Comparison of ENCODE assay signal across 8 mouse cellular contexts in genomic region chr17:47386649-47387048, GRCm38 (mm10). TPM values are rescaled to one million over a fixed set of nuclear protein-coding genes. Genes with fewer than 3 reads are reported as not detected.
A peak's percentile ranks its signal among the peaks of the same experiment; 100 is the strongest.
DNase-seq lines count a peak whose midpoint lies in the region; ATAC-seq and TF ChIP-seq lines count a peak whose summit lies in the region.

No protein-coding gene starts in this region.

- 0 out of 2 replicates have a peak, but pooled peaks cover 3% of the 10 kb centered on the region for H3K4me1 ChIP-seq in forebrain, embryonic 11.5 days (replicated peaks; ENCODE audit: control insufficient read depth, insufficient read depth, low read length)
- peaks cover 23% of the 10 kb centered on the region for H3K4me1 ChIP-seq in forebrain, embryonic 10.5 days
- H3K4me1 ChIP-seq in midbrain, embryonic 10.5 days: peaks cover 18% of the 10 kb centered on the region
- peaks cover 4% of the 10 kb centered on the region; the same call in 1 of the 2 replicates for H3K4me1 ChIP-seq in midbrain, embryonic 15.5 days
- peaks cover 8% of the 10 kb centered on the region for H3K4me1 ChIP-seq in limb, embryonic 10.5 days
- no peaks in the 10 kb centered on the region for H3K4me1 ChIP-seq in small intestine, adult 2 months (ENCODE audit: control insufficient read depth, insufficient read depth, insufficient read length, low read length)

- no peak overlapping the region for H3K27ac ChIP-seq in forebrain, embryonic 11.5 days (ENCODE audit: low read depth, low read length)
- H3K27ac ChIP-seq in forebrain, embryonic 10.5 days: no peak overlapping the region
- no peak overlapping the region for H3K27ac ChIP-seq in midbrain, embryonic 10.5 days (replicated peaks)
- no peak overlapping the region for H3K27ac ChIP-seq in midbrain, embryonic 15.5 days
- H3K27ac ChIP-seq in limb, embryonic 10.5 days: no peak overlapping the region
- no peak overlapping the region for H3K27ac ChIP-seq in small intestine, adult 2 months (ENCODE audit: insufficient read depth, low read depth, low read length)

- H3K36me3 ChIP-seq in forebrain, embryonic 11.5 days (ENCODE audit: control insufficient read depth, insufficient read depth, low read length): no peaks in the 10 kb centered on the region
- peaks cover 7% of the 10 kb centered on the region; the same call in 1 of the 2 replicates for H3K36me3 ChIP-seq in forebrain, embryonic 10.5 days (replicated peaks)
- peaks cover 11% of the 10 kb centered on the region for H3K36me3 ChIP-seq in midbrain, embryonic 10.5 days
- H3K36me3 ChIP-seq in midbrain, embryonic 15.5 days (replicated peaks): no peaks in the 10 kb centered on the region
- H3K36me3 ChIP-seq in limb, embryonic 10.5 days: peaks cover 12% of the 10 kb centered on the region
- no peaks in the 10 kb centered on the region for H3K36me3 ChIP-seq in small intestine, adult 2 months (ENCODE audit: control insufficient read depth, insufficient read depth, low read length)

- no peak for ATAC-seq in forebrain, embryonic 11.5 days (replicated peaks; ENCODE audit: low FRiP score)
- ATAC-seq in midbrain, embryonic 15.5 days (replicated peaks): no peak

- no peak overlapping the region for H3K4me3 ChIP-seq in forebrain, embryonic 11.5 days (ENCODE audit: low read depth, low read length)
- H3K4me3 ChIP-seq in forebrain, embryonic 10.5 days: no peak overlapping the region
- H3K4me3 ChIP-seq in midbrain, embryonic 10.5 days: no peak overlapping the region
- no peak overlapping the region for H3K4me3 ChIP-seq in midbrain, embryonic 15.5 days
- H3K4me3 ChIP-seq in limb, embryonic 10.5 days: no peak overlapping the region
- no peak overlapping the region for H3K4me3 ChIP-seq in small intestine, adult 2 months (ENCODE audit: low read depth, low read length)

- H3K27me3 ChIP-seq in forebrain, embryonic 11.5 days (ENCODE audit: control insufficient read depth, insufficient read depth, low read length): no peaks in the 10 kb centered on the region
- peaks cover 9% of the 10 kb centered on the region for H3K27me3 ChIP-seq in forebrain, embryonic 10.5 days (ENCODE audit: poor library complexity, severe bottlenecking)
- H3K27me3 ChIP-seq in midbrain, embryonic 10.5 days (ENCODE audit: low read depth, poor library complexity, severe bottlenecking): no peaks in the 10 kb centered on the region
- H3K27me3 ChIP-seq in midbrain, embryonic 15.5 days (replicated peaks): no peaks in the 10 kb centered on the region
- no peaks in the 10 kb centered on the region for H3K27me3 ChIP-seq in limb, embryonic 10.5 days (ENCODE audit: low read depth, poor library complexity, severe bottlenecking)
- H3K27me3 ChIP-seq in small intestine, adult 2 months (ENCODE audit: control insufficient read depth, insufficient read depth, low read length): no peaks in the 10 kb centered on the region

- no peak for TF ChIP-seq POLR2A in small intestine, adult 2 months (IDR thresholded peaks at IDR 0.05; ENCODE audit: low read depth, low read length)

- WGBS in forebrain, embryonic 11.5 days: 73% methylated on average over 4 of the region's 4 CpGs
- WGBS in forebrain, embryonic 10.5 days: 65% methylated on average over 4 of the region's 4 CpGs
- 67% methylated on average over 4 of the region's 4 CpGs for WGBS in midbrain, embryonic 10.5 days
- 63% methylated on average over 4 of the region's 4 CpGs for WGBS in midbrain, embryonic 15.5 days
- 47% methylated on average over 4 of the region's 4 CpGs for WGBS in limb, embryonic 10.5 days
- WGBS in small intestine, adult 2 months: 60% methylated on average over 4 of the region's 4 CpGs

- no peak overlapping the region for H3K9ac ChIP-seq in forebrain, embryonic 11.5 days (ENCODE audit: low read length)
- H3K9ac ChIP-seq in midbrain, embryonic 15.5 days: no peak overlapping the region

- no peak overlapping the region for H3K4me2 ChIP-seq in forebrain, embryonic 11.5 days (ENCODE audit: low read depth, low read length, severe bottlenecking)
- H3K4me2 ChIP-seq in midbrain, embryonic 15.5 days: no peak overlapping the region

- peak; percentile 65 for DNase-seq in forebrain, embryonic 11.5 days (ENCODE audit: low spot score)
- DNase-seq in forebrain, embryonic 10.5 days (ENCODE audit: extremely low spot score, low spot score): no peak
- peak; percentile 46 for DNase-seq in midbrain, embryonic 10.5 days (ENCODE audit: low spot score)
- DNase-seq in c-Kit-positive CD71-positive TER-119-negative erythroid progenitor cells, embryonic 14.5 days (ENCODE audit: low read depth): peak; percentile 27
- peak; percentile 65 for DNase-seq in limb, embryonic 10.5 days (ENCODE audit: low spot score)
- DNase-seq in right cerebral cortex, postnatal 25 days: no peak

- H3K9me3 ChIP-seq in forebrain, embryonic 11.5 days (ENCODE audit: control insufficient read depth, low read length): no peaks in the 10 kb centered on the region; the same call in 1 of the 2 replicates
- peaks cover 6% of the 10 kb centered on the region for H3K9me3 ChIP-seq in forebrain, embryonic 10.5 days
- H3K9me3 ChIP-seq in midbrain, embryonic 10.5 days (replicated peaks): peaks cover 10% of the 10 kb centered on the region; the same call in 1 of the 2 replicates
- no peaks in the 10 kb centered on the region for H3K9me3 ChIP-seq in midbrain, embryonic 15.5 days
- no peaks in the 10 kb centered on the region for H3K9me3 ChIP-seq in limb, embryonic 10.5 days (replicated peaks)

- peak; percentile 81; the same call in 1 of the 2 replicates for TF ChIP-seq CTCF in small intestine, adult 2 months (IDR thresholded peaks at IDR 0.05; ENCODE audit: extremely low read depth, insufficient read length, insufficient replicate concordance, low read depth, low read length)

RNA-seq across cellular contexts. Expression of gene Guca1b, which starts 1.5 kb away (rescaled TPM):
- polyA plus RNA-seq in forebrain, embryonic 11.5 days (2014; fragmentation: Nextera tagmentation; extraction: Ambion mirVana): 0.48 and 0.75 TPM in 2 replicates
- polyA plus RNA-seq in forebrain, embryonic 10.5 days (2016; fragmentation: Nextera tagmentation; extraction: Ambion mirVana): 1.3 and 1.5 TPM in 2 replicates
- polyA plus RNA-seq in midbrain, embryonic 10.5 days (2016; fragmentation: Nextera tagmentation; extraction: Ambion mirVana): 1.2 and 2.2 TPM in 2 replicates
- polyA plus RNA-seq in midbrain, embryonic 15.5 days (2015; fragmentation: Nextera tagmentation; extraction: Ambion mirVana): 0.30 and 0.57 TPM in 2 replicates
- 0.58 and 0.61 TPM in 2 replicates for polyA plus RNA-seq in limb, embryonic 10.5 days (2016; fragmentation: Nextera tagmentation; extraction: Ambion mirVana)
- polyA plus RNA-seq in small intestine, adult 2 months (2012; rRNA removed): 0.56 and 0.86 TPM in 2 replicates

RNA-seq across cellular contexts. Expression of gene Guca1a, which starts 13.7 kb away (rescaled TPM):
- polyA plus RNA-seq in forebrain, embryonic 11.5 days (2014; fragmentation: Nextera tagmentation; extraction: Ambion mirVana): 0.75 and 1.3 TPM in 2 replicates
- 0.99 and 1.7 TPM in 2 replicates for polyA plus RNA-seq in forebrain, embryonic 10.5 days (2016; fragmentation: Nextera tagmentation; extraction: Ambion mirVana)
- polyA plus RNA-seq in midbrain, embryonic 10.5 days (2016; fragmentation: Nextera tagmentation; extraction: Ambion mirVana): 5.2 and 5.8 TPM in 2 replicates
- polyA plus RNA-seq in midbrain, embryonic 15.5 days (2015; fragmentation: Nextera tagmentation; extraction: Ambion mirVana): 0.60 and 0.92 TPM in 2 replicates
- 0.29 and 0.34 TPM in 2 replicates for polyA plus RNA-seq in limb, embryonic 10.5 days (2016; fragmentation: Nextera tagmentation; extraction: Ambion mirVana)
- polyA plus RNA-seq in small intestine, adult 2 months (2012; rRNA removed): 2.1 and 2.5 TPM in 2 replicates

RNA-seq across cellular contexts. Expression of gene Mrps10, which starts 18.0 kb away (rescaled TPM):
- 67.2 and 71.4 TPM in 2 replicates for polyA plus RNA-seq in forebrain, embryonic 11.5 days (2014; fragmentation: Nextera tagmentation; extraction: Ambion mirVana)
- 77.3 and 81.9 TPM in 2 replicates for polyA plus RNA-seq in forebrain, embryonic 10.5 days (2016; fragmentation: Nextera tagmentation; extraction: Ambion mirVana)
- 83.8 and 84.2 TPM in 2 replicates for polyA plus RNA-seq in midbrain, embryonic 10.5 days (2016; fragmentation: Nextera tagmentation; extraction: Ambion mirVana)
- polyA plus RNA-seq in midbrain, embryonic 15.5 days (2015; fragmentation: Nextera tagmentation; extraction: Ambion mirVana): 73.1 and 73.2 TPM in 2 replicates
- 89.9 and 106 TPM in 2 replicates for polyA plus RNA-seq in limb, embryonic 10.5 days (2016; fragmentation: Nextera tagmentation; extraction: Ambion mirVana)
- 11.3 and 13.5 TPM in 2 replicates for polyA plus RNA-seq in small intestine, adult 2 months (2012; rRNA removed)

RNA-seq across cellular contexts. Expression of gene AI661453, which starts 49.8 kb away (rescaled TPM):
- polyA plus RNA-seq in forebrain, embryonic 11.5 days (2014; fragmentation: Nextera tagmentation; extraction: Ambion mirVana): 0.27 and 0.31 TPM in 2 replicates
- polyA plus RNA-seq in forebrain, embryonic 10.5 days (2016; fragmentation: Nextera tagmentation; extraction: Ambion mirVana): 0.22 and 0.37 TPM in 2 replicates
- 0.15 and 0.20 TPM in 2 replicates for polyA plus RNA-seq in midbrain, embryonic 10.5 days (2016; fragmentation: Nextera tagmentation; extraction: Ambion mirVana)
- 0.26 and 0.33 TPM in 2 replicates for polyA plus RNA-seq in midbrain, embryonic 15.5 days (2015; fragmentation: Nextera tagmentation; extraction: Ambion mirVana)
- 0.23 and 0.33 TPM in 2 replicates for polyA plus RNA-seq in limb, embryonic 10.5 days (2016; fragmentation: Nextera tagmentation; extraction: Ambion mirVana)
- polyA plus RNA-seq in small intestine, adult 2 months (2012; rRNA removed): 21.8 and 27.3 TPM in 2 replicates

RNA-seq across cellular contexts. Expression of gene 1700001C19Rik, which starts 50.5 kb away (rescaled TPM):
- 0.40 TPM in 1 of 2 replicates, not detected in the other for polyA plus RNA-seq in forebrain, embryonic 11.5 days (2014; fragmentation: Nextera tagmentation; extraction: Ambion mirVana)
- 0.27 TPM in 1 of 2 replicates, not detected in the other for polyA plus RNA-seq in forebrain, embryonic 10.5 days (2016; fragmentation: Nextera tagmentation; extraction: Ambion mirVana)
- polyA plus RNA-seq in midbrain, embryonic 10.5 days (2016; fragmentation: Nextera tagmentation; extraction: Ambion mirVana): 0.21 and 0.33 TPM in 2 replicates
- 0.44 and 0.77 TPM in 2 replicates for polyA plus RNA-seq in midbrain, embryonic 15.5 days (2015; fragmentation: Nextera tagmentation; extraction: Ambion mirVana)
- polyA plus RNA-seq in limb, embryonic 10.5 days (2016; fragmentation: Nextera tagmentation; extraction: Ambion mirVana): 0.24 and 0.31 TPM in 2 replicates
- 0.08 TPM in 1 of 2 replicates, not detected in the other for polyA plus RNA-seq in small intestine, adult 2 months (2012; rRNA removed)

Comparison
In these comparisons a context has a peak if more than half of its experiments do, and no peak if none do; other contexts are left out.
1. DNase-seq: peak in forebrain, embryonic 11.5 days (single experiment), midbrain, embryonic 10.5 days (single experiment), c-Kit-positive CD71-positive TER-119-negative erythroid progenitor cells, embryonic 14.5 days (single experiment) and limb, embryonic 10.5 days (single experiment); none in forebrain, embryonic 10.5 days (single experiment) and right cerebral cortex, postnatal 25 days (single experiment).